Mouse (Mus musculus): ENCODE measurements around the gene Arpc3.
"Not testable (repeated sequence)": the region's sequence is repeated elsewhere in the genome, so short reads cannot be mapped to it uniquely, and the experiment has no call there.

The Arpc3 gene

GRCm38 (mm10) chr5:122400628-122401302 lies 9.1 kb downstream of the Arpc3 start:
- DNase-seq = no peak

- peak; percentile 75 for DNase-seq
Measured at GRCm38 (mm10) chr5:122401303-122401640, 9.6 kb downstream of the Arpc3 start.

- DNase-seq = no peak
Measured at GRCm38 (mm10) chr5:122402160-122402559, 10.5 kb downstream of the Arpc3 start.

GRCm38 (mm10) chr5:122402772-122403171 lies 11.1 kb downstream of the Arpc3 start:
- no peak for DNase-seq

GRCm38 (mm10) chr5:122403362-122403761 lies 11.7 kb downstream of the Arpc3 start:
- no peak for DNase-seq

- DNase-seq = no peak
Measured at GRCm38 (mm10) chr5:122405537-122405936, 13.9 kb downstream of the Arpc3 start.

GRCm38 (mm10) chr5:122409692-122410645 lies 18.3 kb downstream of the Arpc3 start:
- no peak for DNase-seq

GRCm38 (mm10) chr5:122411892-122412291 lies 20.2 kb downstream of the Arpc3 start:
- no peak for DNase-seq

GRCm38 (mm10) chr5:122412826-122413225 lies 21.1 kb downstream of the Arpc3 start:
- no peak for DNase-seq

- no peak for DNase-seq
Measured at GRCm38 (mm10) chr5:122414351-122414750, 22.7 kb downstream of the Arpc3 start.

- DNase-seq = no peak
Measured at GRCm38 (mm10) chr5:122415465-122415864, 23.8 kb downstream of the Arpc3 start.

- DNase-seq = not testable (repeated sequence)
Measured at GRCm38 (mm10) chr5:122420676-122421075, 29.0 kb downstream of the Arpc3 start.

GRCm38 (mm10) chr5:122421271-122422068 lies 29.8 kb downstream of the Arpc3 start, which contains the start of gene Anapc7:
Gene Anapc7, plus strand, starts transcription at chr5:122421693.
- DNase-seq = no peak

GRCm38 (mm10) chr5:122422071-122422964 lies 30.6 kb downstream of the Arpc3 start:
- DNase-seq = peak; percentile 82

- DNase-seq = no peak
Measured at GRCm38 (mm10) chr5:122423083-122423482, 31.4 kb downstream of the Arpc3 start.

GRCm38 (mm10) chr5:122425550-122425949 lies 33.9 kb downstream of the Arpc3 start:
- no peak for DNase-seq

- DNase-seq = no peak
Measured at GRCm38 (mm10) chr5:122430036-122430775, 38.5 kb downstream of the Arpc3 start.

- no peak for DNase-seq
Measured at GRCm38 (mm10) chr5:122431221-122431620, 39.5 kb downstream of the Arpc3 start.

GRCm38 (mm10) chr5:122434541-122434940 lies 42.9 kb downstream of the Arpc3 start:
- DNase-seq = no peak

- no peak for DNase-seq
Measured at GRCm38 (mm10) chr5:122439400-122440094, 47.9 kb downstream of the Arpc3 start.

Data from cerebellum, adult 11 months (tissue).